Mouse (Mus musculus) spleen, postnatal 14 days (tissue): ENCODE measurements around the gene Anks1b.

Experiments used
- DNase-seq, 2 experiments: peaks; one replicate each; pipeline ENCODE4 v3.0.0; 2021 to 2022; ENCODE audit warnings: low spot score in 2 of 2

The Anks1b gene

GRCm38 (mm10) chr10:89974361-89974760 lies 101.1 kb downstream of the Anks1b start:
- DNase-seq, result no peak

GRCm38 (mm10) chr10:89975431-89975841 lies 102.1 kb downstream of the Anks1b start:
- DNase-seq, result no peak

GRCm38 (mm10) chr10:89976577-89976976 lies 103.3 kb downstream of the Anks1b start:
- DNase-seq, result no peak

GRCm38 (mm10) chr10:89994171-89994570 lies 120.9 kb downstream of the Anks1b start:
- DNase-seq, result no peak

DNA sequence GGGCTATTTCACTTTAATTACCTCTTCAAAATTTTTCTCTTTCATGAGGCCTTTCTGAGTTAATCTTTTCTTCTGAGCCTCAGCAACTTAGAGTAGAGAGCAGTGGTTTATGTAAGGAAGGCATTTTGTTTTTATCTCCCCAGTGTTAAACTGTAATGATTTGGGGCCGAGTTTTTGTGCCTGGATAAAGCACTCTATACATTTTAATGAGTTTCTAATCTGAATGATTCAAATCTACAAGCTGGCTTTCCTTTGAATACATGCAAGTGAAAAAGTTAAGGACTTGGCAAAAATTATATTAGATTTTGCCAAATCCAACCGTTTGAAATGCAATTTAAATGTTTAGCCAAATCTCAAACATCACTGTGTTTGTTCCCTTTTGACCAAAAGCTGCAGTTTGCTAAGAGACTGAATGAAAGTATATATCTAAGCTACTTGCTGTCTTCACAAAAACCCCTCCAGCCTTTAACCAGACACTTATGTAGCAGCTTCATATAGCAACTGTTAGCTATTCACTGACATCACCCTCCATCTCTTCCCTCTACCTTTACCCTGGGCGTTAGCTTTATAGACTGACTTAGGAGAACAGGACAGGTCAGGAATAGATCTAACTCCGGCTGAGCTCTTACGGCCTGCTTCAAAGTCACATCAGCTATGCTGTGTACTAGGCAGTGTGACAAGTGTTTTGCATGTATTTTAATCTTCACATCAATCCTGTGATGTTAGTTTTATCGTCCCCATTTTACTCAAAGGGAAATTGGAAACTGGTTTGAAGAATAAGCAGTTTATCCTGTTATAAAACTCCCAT lies 122.5 kb downstream of the Anks1b start:
- no peak for DNase-seq

- no peak for DNase-seq
These were observed 130.8 kb downstream of the Anks1b start for GRCm38 (mm10) chr10:90003980-90004729.

GRCm38 (mm10) chr10:90004882-90005281 lies 131.6 kb downstream of the Anks1b start:
- no peak for DNase-seq

DNA sequence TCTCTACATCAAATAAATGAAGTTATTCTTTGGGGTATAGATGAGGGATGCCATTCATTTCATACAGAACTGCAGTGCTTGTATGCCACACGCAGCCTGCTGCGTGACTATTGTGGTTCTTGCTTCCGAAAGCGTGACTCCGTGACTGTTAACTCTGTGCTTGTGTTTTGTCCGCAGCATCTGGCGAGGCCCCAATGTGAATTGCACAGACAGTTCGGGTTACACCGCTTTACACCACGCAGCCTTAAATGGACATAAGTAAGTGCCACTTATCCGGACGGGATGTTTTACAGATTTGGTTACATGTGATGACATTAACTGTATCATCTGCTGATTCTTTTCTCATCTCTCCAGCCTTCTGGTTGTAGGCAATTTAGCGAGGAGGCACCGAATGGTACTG lies 159.7 kb downstream of the Anks1b start:
- DNase-seq, result no peak

DNA sequence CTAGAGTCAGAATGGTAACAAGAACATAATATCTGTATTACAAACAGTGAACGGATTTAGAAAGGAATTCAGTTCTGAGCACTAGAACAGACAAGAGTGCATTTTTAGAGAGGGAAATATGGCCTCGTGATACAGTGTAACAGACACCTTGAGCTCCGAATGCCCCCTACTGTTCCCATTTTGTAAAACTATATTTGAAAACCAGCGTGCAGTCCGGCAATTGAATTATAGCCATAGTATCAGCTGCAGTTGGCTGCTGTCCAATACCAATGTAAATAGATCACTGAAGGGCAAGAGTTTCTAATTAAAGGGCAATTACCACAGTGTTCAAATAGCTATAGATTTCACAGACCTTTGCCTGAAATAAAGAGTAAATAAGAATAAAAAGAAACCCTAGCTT lies 170.0 kb downstream of the Anks1b start:
- no peak for DNase-seq

- DNase-seq, result no peak
These were observed 170.5 kb downstream of the Anks1b start for GRCm38 (mm10) chr10:90043773-90044172.

- DNase-seq, result no peak
These were observed 170.9 kb downstream of the Anks1b start for GRCm38 (mm10) chr10:90044229-90044628.

DNA sequence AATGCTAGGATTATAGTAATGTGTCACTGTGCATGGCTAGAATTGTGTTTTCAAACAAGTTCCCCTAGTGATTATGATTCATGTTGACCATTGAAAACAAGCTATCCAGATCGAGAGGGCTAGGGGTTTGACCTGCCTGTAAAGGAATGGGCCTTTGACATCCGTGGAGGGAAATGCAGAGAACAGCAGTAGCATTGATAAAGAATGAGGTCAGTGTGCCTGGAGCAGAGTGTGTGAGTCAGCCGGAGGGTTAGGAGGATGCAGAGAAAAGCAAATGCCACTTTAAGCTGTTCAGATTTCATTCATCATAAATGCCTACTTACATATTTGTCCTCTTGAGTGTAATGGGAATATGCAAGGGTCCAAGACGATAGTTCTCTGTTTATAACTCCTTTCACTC lies 195.3 kb downstream of the Anks1b start:
- no peak for DNase-seq

DNA sequence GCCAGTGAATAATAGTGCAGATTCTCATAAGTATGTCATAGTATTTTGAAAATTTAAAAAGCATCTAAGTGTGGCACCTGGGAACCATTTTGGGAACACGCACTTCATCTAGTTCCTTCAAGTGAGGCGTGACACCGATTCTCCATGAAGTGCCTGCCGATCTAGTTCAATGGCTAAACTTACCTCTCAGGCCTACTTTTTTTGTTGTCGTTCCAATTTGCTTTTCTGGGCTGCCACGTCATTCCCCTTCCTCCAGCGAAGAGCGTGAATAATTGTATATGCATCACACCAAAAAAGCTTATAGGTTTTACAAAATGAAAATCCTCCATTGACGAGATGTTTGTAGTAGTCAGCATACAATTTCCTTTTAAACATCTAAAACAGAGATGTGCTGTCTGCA lies 204.6 kb downstream of the Anks1b start:
- no peak for DNase-seq

DNA sequence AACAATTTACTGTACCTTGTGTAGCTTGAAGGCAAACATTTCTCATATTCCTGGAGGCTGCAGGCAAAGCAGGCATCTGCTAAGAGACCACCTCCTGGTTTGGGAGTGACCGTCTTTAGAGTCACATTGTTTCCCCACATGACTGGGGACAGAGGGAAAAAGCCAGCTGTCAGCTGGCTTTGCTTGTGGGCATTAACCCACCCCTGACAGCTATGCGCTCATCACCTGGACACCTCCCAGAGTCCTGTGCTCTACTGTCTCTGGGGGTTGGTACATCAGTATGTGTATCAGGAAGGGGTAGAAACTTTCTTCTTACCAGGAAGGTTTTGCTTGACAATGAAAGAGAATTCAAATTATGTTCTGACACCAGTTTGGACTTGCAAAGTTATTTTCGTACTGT lies 207.8 kb downstream of the Anks1b start:
- no peak for DNase-seq

DNA sequence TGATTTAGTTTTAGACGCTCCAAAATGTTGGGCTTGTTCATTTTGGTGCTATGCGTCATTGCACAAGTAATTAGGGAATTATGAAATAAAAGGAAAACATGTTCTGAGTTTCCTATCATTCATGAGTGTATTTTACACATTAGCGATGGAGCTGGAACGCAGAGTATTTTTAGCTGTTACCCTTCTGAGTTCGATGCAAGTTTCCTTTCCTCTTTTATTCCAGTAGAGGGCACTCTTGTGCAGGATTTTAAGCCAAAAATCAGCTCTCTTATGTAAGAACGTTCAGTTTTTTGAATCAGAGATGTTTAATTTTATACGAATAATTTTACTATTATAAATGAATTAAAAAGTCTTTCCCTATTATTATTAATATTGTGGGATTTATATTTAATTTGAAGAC lies 208.3 kb downstream of the Anks1b start:
- no peak for DNase-seq

DNA sequence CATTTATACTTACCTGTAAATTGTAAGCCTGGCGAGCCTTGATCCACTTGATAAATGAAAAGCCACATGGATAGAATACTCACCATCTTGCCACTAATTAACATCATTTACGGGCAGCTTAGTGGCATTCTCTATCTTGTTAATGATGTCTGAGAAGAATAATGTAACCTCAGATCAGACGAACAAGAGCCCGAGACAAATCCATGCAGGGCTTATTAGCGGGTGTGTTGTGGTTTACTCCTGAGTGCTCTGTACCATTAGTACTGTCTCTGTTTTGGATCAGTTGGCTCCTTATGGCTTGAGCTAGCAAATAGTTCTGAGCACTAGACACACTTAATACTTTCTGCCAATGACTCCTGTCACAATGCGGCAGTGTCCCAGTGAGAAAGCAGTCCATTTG lies 220.6 kb downstream of the Anks1b start:
- no peak for DNase-seq

- no peak for DNase-seq
These were observed 239.4 kb downstream of the Anks1b start for GRCm38 (mm10) chr10:90112662-90113061.

GRCm38 (mm10) chr10:90116867-90117266 lies 243.6 kb downstream of the Anks1b start:
- no peak for DNase-seq

- DNase-seq, result no peak
These were observed 244.5 kb downstream of the Anks1b start for GRCm38 (mm10) chr10:90117836-90118235.

DNA sequence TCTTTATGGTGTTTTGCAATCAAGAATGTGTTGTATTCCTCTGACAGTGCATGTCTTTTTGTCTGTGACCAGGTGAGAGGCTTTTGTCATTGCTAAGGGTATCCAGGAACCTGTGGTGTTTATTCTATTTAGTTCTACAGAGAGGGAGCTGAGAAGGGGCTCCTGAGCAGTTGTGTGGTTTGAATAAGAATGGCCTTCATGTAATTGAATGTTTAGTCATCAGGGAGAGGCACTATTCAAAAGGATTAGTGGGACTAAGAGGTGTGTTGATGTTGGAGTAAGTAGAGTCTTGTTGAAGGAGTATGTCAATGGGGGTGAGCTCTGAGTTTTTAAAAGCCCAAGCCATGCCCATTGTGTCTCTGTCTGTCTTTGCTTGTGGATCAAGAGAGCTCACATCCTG lies 264.2 kb downstream of the Anks1b start:
- DNase-seq, result no peak

GRCm38 (mm10) chr10:90140947-90141346 lies 267.6 kb downstream of the Anks1b start:
- DNase-seq, result no peak

DNA sequence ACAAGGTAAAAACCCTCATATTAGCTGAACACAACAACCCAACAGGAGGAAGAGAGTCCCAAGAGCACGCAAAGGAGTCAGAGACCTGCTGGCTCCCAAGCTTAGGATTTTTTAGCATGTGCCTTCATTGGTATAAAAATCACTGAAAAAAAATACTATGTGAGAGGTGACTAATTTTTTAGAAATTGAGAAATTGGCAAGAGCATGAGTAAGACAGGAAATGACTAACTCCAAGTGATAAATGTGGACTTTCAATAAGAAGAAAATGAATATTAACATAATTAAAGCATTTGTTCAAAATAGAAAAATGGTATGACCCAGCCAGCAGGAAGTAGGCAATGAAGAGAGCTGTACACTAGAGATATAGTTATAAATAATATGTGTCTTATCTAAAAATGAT lies 271.1 kb downstream of the Anks1b start:
- no peak for DNase-seq

DNA sequence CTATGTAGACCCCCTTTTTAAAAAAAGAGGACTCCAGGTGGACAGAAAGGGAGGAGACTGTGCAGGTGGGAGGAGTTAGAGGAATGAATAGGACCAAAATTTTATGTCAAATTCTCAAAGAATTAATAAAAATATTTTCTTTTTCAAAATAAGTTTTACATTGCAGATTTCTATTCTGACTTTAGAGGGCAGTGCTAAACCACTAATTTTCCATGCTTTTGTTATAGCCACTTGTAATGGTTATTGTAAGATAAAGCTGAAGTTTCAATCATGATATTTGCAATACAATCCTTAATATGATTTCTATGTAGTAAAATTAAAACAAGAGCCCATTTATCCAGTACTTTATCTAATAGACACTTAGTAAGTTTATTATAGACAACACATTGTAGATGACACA lies 278.2 kb downstream of the Anks1b start:
- no peak for DNase-seq
